Mouse (Mus musculus): ENCODE measurements around the gene Tecpr1.
A peak's percentile ranks its signal among the peaks of the same experiment; 100 is the strongest.

Tecpr1 gene

GRCm38 (mm10) chr5:144223503-144223862 lies at the start of gene Tecpr1:
Gene Tecpr1, minus strand, starts transcription at chr5:144223615.
- DNase-seq: peak; percentile 95 to 96

GRCm38 (mm10) chr5:144271772-144272171 lies 48.4 kb upstream of the Tecpr1 start:
- no peak for DNase-seq

GRCm38 (mm10) chr5:144271118-144271517 lies 47.7 kb upstream of the Tecpr1 start:
- no peak for DNase-seq

GRCm38 (mm10) chr5:144270420-144270819 lies 47.0 kb upstream of the Tecpr1 start:
- DNase-seq: no peak

- no peak for DNase-seq
Measured at GRCm38 (mm10) chr5:144269926-144270325, 46.5 kb upstream of the Tecpr1 start.

GRCm38 (mm10) chr5:144267535-144268241 lies 44.3 kb upstream of the Tecpr1 start:
- peak; percentile 71 to 80 for DNase-seq

- no peak for DNase-seq
Measured at GRCm38 (mm10) chr5:144263496-144263895, 40.1 kb upstream of the Tecpr1 start.

- DNase-seq: no peak
Measured at GRCm38 (mm10) chr5:144263082-144263481, 39.7 kb upstream of the Tecpr1 start.

- no peak for DNase-seq
Measured at GRCm38 (mm10) chr5:144261829-144262228, 38.4 kb upstream of the Tecpr1 start.

GRCm38 (mm10) chr5:144261309-144261708 lies 37.9 kb upstream of the Tecpr1 start:
- DNase-seq: peak in 1 of 2 experiments; percentile 27

GRCm38 (mm10) chr5:144260464-144260863 lies 37.0 kb upstream of the Tecpr1 start:
- DNase-seq: no peak

GRCm38 (mm10) chr5:144259228-144259627 lies 35.8 kb upstream of the Tecpr1 start:
- DNase-seq: peak in 1 of 2 experiments; percentile 22

GRCm38 (mm10) chr5:144258687-144259086 lies 35.3 kb upstream of the Tecpr1 start:
- DNase-seq: peak; percentile 39 to 55

GRCm38 (mm10) chr5:144258131-144258611 lies 34.8 kb upstream of the Tecpr1 start:
- DNase-seq: peak; percentile 51 to 73

GRCm38 (mm10) chr5:144257451-144258110 lies 34.2 kb upstream of the Tecpr1 start:
- DNase-seq: peak in 1 of 2 experiments; percentile 49

- DNase-seq: no peak
Measured at GRCm38 (mm10) chr5:144256888-144257287, 33.5 kb upstream of the Tecpr1 start.

- DNase-seq: no peak
Measured at GRCm38 (mm10) chr5:144256541-144256870, 33.1 kb upstream of the Tecpr1 start.

- peak; percentile 67 to 79 for DNase-seq
Measured at GRCm38 (mm10) chr5:144255632-144256540, 32.5 kb upstream of the Tecpr1 start.

- DNase-seq: peak; percentile 88 to 93
Measured at GRCm38 (mm10) chr5:144254811-144255631, 31.6 kb upstream of the Tecpr1 start.

- peak; percentile 77 to 86 for DNase-seq
Measured at GRCm38 (mm10) chr5:144254122-144254810, 30.9 kb upstream of the Tecpr1 start.

GRCm38 (mm10) chr5:144253212-144253611 lies 29.8 kb upstream of the Tecpr1 start:
- DNase-seq: no peak
